Mouse (Mus musculus) limb, embryonic 11.5 days (tissue): Measurements from ENCODE around the gene Crb2. TPM values are rescaled to one million over a fixed set of nuclear protein-coding genes. Genes with fewer than 3 reads are reported as not detected.

ENCODE experiments used
- ATAC-seq: fragments of 200-750 bp; cut with Nextera tagmentation; 2 replicates; pipeline ENCODE4 v1.8.0; 2017; ENCODE audit warnings: low read depth; ENCODE audit not compliant: insufficient number of reproducible peaks, low FRiP score, low TSS enrichment
- DNase-seq: peaks from one replicate; pipeline ENCODE4 v3.0.0-alpha.2; 2015; ENCODE audit warnings: low spot score
- H3K27ac ChIP-seq: fragments of 300-500 bp; sonication (generic); replicated peaks from 2 replicates; pipeline ENCODE4 v1.5.1; 2014; ENCODE audit warnings: low read depth, mild to moderate bottlenecking, low read length
- H3K27me3 ChIP-seq: fragments of 300-500 bp; sonication (generic); 2 replicates; pipeline ENCODE4 v1.6.1; 2014; ENCODE audit warnings: mild to moderate bottlenecking, low read length, mixed read lengths; ENCODE audit not compliant: control insufficient read depth, insufficient read depth
- H3K36me3 ChIP-seq: fragments of 300-500 bp; sonication (generic); 2 replicates; pipeline ENCODE4 v1.6.1; 2014; ENCODE audit warnings: mild to moderate bottlenecking, low read length, moderate library complexity, mixed read lengths; ENCODE audit not compliant: control insufficient read depth, insufficient read depth
- H3K4me1 ChIP-seq: fragments of 300-500 bp; sonication (generic); 2 replicates; pipeline ENCODE4 v1.6.1; 2014; ENCODE audit warnings: low read length, mixed read lengths; ENCODE audit not compliant: control insufficient read depth, insufficient read depth
- H3K4me2 ChIP-seq: fragments of 300-500 bp; sonication (generic); 2 replicates; pipeline ENCODE4 v1.6.1; 2014; ENCODE audit warnings: low read depth, mild to moderate bottlenecking, moderate library complexity; ENCODE audit not compliant: severe bottlenecking
- H3K4me3 ChIP-seq: fragments of 300-500 bp; sonication (generic); 2 replicates; pipeline ENCODE4 v1.5.1; 2014; ENCODE audit warnings: low read depth, low read length
- H3K9ac ChIP-seq: fragments of 300-500 bp; sonication (generic); 2 replicates; pipeline ENCODE4 v1.6.1; 2014; ENCODE audit warnings: mild to moderate bottlenecking, low read length
- H3K9me3 ChIP-seq: fragments of 300-500 bp; sonication (generic); 2 replicates; pipeline ENCODE4 v1.6.1; 2016; ENCODE audit warnings: low read length; ENCODE audit not compliant: control insufficient read depth
- WGBS: fragments of 180-500 bp; shearing (Covaris S2); extraction: QIAGEN DNeasy Blood & Tissue Kit; methylation state at CpG from one replicate; pipeline ENCODE4 v1.1.7; 2014; 5-methylcytosine and 5-hydroxymethylcytosine counted together
- polyA plus RNA-seq: library from polyadenylated mRNA; unstranded; fragments of >200 nt; fragmentation: Nextera tagmentation; extraction: Ambion mirVana; gene quantifications from 2 replicates; pipeline ENCODE4 v1.2.1, GENCODE M21; 2014

Gene Crb2
- polyA plus RNA-seq, 1 experiment from 2014 or later: 0.80 TPM

DNA sequence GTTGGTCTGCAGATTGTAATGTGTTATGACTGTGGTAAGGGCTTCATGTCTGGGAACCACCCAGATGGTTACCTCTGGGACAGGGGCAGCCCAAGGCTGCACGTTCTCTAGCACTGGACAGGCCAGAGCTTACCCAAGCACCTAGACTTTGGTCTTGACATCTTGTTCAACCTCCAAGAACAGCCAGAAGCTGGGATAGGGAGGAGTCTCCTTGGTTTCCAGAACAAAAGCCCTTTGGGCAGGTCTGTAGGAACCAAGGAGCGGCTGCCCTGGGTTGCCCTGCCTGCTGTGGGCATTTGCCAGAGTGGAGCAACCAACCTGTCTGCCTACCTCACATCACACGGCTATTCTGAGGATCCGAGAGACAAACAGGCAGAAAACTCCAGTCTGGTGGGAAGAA, 21.0 kb downstream of the Crb2 start:
- peaks cover 4% of the 10 kb centered on the region; the same call in 1 of the 2 replicates for H3K9me3 ChIP-seq
- H3K36me3 ChIP-seq: no peaks in the 10 kb centered on the region
- WGBS: 90% methylated on average over 4 of the region's 4 CpGs
- peak overlapping the region; percentile 49; the same call in 1 of the 2 replicates for H3K27ac ChIP-seq
- no peak overlapping the region for H3K4me3 ChIP-seq
- H3K9ac ChIP-seq: no peak overlapping the region
- no peak for ATAC-seq
- H3K27me3 ChIP-seq: peaks cover 16% of the 10 kb centered on the region
- H3K4me2 ChIP-seq: no peak overlapping the region
- no peak for DNase-seq
- H3K4me1 ChIP-seq: peaks cover 27% of the 10 kb centered on the region

- ATAC-seq (no peak), DNase-seq (no peak)
- Histone ChIP-seq H3K9me3 (no peaks in the 10 kb centered on the region), H3K4me1 (peaks cover 25% of the 10 kb centered on the region), H3K27ac (no peak overlapping the region), H3K36me3 (no peaks in the 10 kb centered on the region), H3K27me3 (peaks cover 3% of the 10 kb centered on the region; the same call in 1 of the 2 replicates), H3K4me2 (no peak overlapping the region), H3K9ac (no peak overlapping the region), H3K4me3 (no peak overlapping the region)
- 58% methylated on average over 6 of the region's 6 CpGs for WGBS
Measured at GRCm38 (mm10) chr2:37799137-37799536, 23.1 kb downstream of the Crb2 start.

- Histone ChIP-seq H3K4me2 (no peak overlapping the region), H3K27ac (no peak overlapping the region), H3K9ac (no peak overlapping the region), H3K4me1 (peaks cover 11% of the 10 kb centered on the region), H3K9me3 (no peaks in the 10 kb centered on the region), H3K27me3 (no peaks in the 10 kb centered on the region), H3K4me3 (no peak overlapping the region), H3K36me3 (no peaks in the 10 kb centered on the region)
- 76% methylated on average over 4 of the region's 4 CpGs for WGBS
- DNase-seq (no peak), ATAC-seq (no peak)
Measured at GRCm38 (mm10) chr2:37801687-37802086, 25.6 kb downstream of the Crb2 start.

- Histone ChIP-seq H3K4me3 (no peak overlapping the region), H3K4me2 (no peak overlapping the region), H3K4me1 (peaks cover 5% of the 10 kb centered on the region), H3K27ac (no peak overlapping the region), H3K27me3 (no peaks in the 10 kb centered on the region), H3K9ac (no peak overlapping the region), H3K9me3 (no peaks in the 10 kb centered on the region), H3K36me3 (no peaks in the 10 kb centered on the region)
- DNase-seq: peak; percentile 82
- peak; percentile 72; the same call in 1 of the 2 replicates for ATAC-seq
- 42% methylated on average over 4 of the region's 4 CpGs for WGBS
Measured at GRCm38 (mm10) chr2:37802610-37803212, 26.7 kb downstream of the Crb2 start.

DNA sequence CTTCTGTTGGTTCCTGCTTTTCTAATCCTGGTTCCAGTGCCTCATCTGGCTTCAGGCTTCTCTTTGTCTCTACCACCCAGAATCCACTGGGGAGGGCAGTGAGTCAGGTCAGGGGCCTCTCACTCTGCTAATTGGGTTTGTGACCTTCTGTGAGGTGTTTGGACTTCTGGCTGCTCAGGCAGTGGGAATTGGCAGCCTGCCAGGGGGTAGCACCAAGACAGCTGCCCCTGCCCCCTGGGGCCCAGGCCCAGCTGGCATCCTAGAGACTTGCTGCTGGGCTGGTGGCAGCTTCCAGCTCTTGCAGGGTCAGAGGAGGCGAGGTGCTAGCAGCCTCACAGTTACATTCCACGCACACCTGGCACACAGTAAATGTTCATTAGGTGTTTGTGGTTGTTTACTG, 35.6 kb downstream of the Crb2 start:
- H3K27me3 ChIP-seq: no peaks in the 10 kb centered on the region
- ATAC-seq (no peak), DNase-seq (peak; percentile 37)
- no peak overlapping the region for H3K9ac ChIP-seq
- H3K4me2 ChIP-seq: no peak overlapping the region
- H3K4me3 ChIP-seq: no peak overlapping the region
- no peaks in the 10 kb centered on the region for H3K36me3 ChIP-seq
- no peaks in the 10 kb centered on the region for H3K9me3 ChIP-seq
- H3K27ac ChIP-seq: no peak overlapping the region
- no peaks in the 10 kb centered on the region for H3K4me1 ChIP-seq
- 75% methylated on average over 2 of the region's 2 CpGs for WGBS

GRCm38 (mm10) chr2:37812401-37812800, 36.4 kb downstream of the Crb2 start:
- ATAC-seq (no peak), DNase-seq (no peak)
- 88% methylated on average over 5 of the region's 5 CpGs for WGBS
- no peak overlapping the region for H3K4me2 ChIP-seq
- H3K4me1 ChIP-seq: no peaks in the 10 kb centered on the region
- H3K36me3 ChIP-seq: no peaks in the 10 kb centered on the region
- no peaks in the 10 kb centered on the region for H3K27me3 ChIP-seq
- no peak overlapping the region for H3K27ac ChIP-seq
- no peaks in the 10 kb centered on the region for H3K9me3 ChIP-seq
- no peak overlapping the region for H3K4me3 ChIP-seq
- H3K9ac ChIP-seq: no peak overlapping the region

- Histone ChIP-seq H3K4me3 (no peak overlapping the region), H3K27ac (no peak overlapping the region), H3K36me3 (no peaks in the 10 kb centered on the region), H3K27me3 (no peaks in the 10 kb centered on the region), H3K9me3 (no peaks in the 10 kb centered on the region), H3K4me1 (no peaks in the 10 kb centered on the region), H3K9ac (no peak overlapping the region), H3K4me2 (no peak overlapping the region)
- 81% methylated on average over 8 of the region's 8 CpGs for WGBS
- DNase-seq: no peak
- no peak for ATAC-seq
Measured at GRCm38 (mm10) chr2:37814820-37815361, 38.8 kb downstream of the Crb2 start.

GRCm38 (mm10) chr2:37815676-37816075, 39.6 kb downstream of the Crb2 start:
- H3K9me3 ChIP-seq: no peaks in the 10 kb centered on the region
- WGBS: 13% methylated on average over 3 of the region's 3 CpGs
- peak; percentile 91 for DNase-seq
- H3K27me3 ChIP-seq: no peaks in the 10 kb centered on the region
- no peak overlapping the region for H3K9ac ChIP-seq
- H3K27ac ChIP-seq: no peak overlapping the region
- H3K4me3 ChIP-seq: no peak overlapping the region
- H3K36me3 ChIP-seq: no peaks in the 10 kb centered on the region
- H3K4me2 ChIP-seq: no peak overlapping the region
- no peak for ATAC-seq
- H3K4me1 ChIP-seq: no peaks in the 10 kb centered on the region
